Mouse (Mus musculus) hindbrain, embryonic 16.5 days (tissue): ENCODE measurements at regions not wholly inside any gene's neighbourhood (a gene's known extent, or its start where the extent isn't known, plus 50 kb on each side); places are given as distances from the start of the nearest gene placed in this dataset.

Source experiments
- ATAC-seq: fragments of 200-750 bp; cut with Nextera tagmentation; 2 replicates; pipeline ENCODE4 v1.8.0; 2017; ENCODE audit warnings: moderate TSS enrichment, moderate library complexity
- H3K27ac ChIP-seq: fragments of 300-500 bp; sonication (generic); 2 replicates; pipeline ENCODE4 v1.5.1; 2014; ENCODE audit warnings: low read depth, mild to moderate bottlenecking, control low read depth, low read length, moderate library complexity
- H3K27me3 ChIP-seq: fragments of 300-500 bp; sonication (generic); replicated peaks from 2 replicates; pipeline ENCODE4 v1.6.1; 2014; ENCODE audit warnings: low read length; ENCODE audit not compliant: control insufficient read depth, insufficient read depth
- H3K36me3 ChIP-seq: fragments of 300-500 bp; sonication (generic); 2 replicates; pipeline ENCODE4 v1.6.1; 2014; ENCODE audit warnings: mild to moderate bottlenecking, low read length, moderate library complexity, mixed read lengths; ENCODE audit not compliant: control insufficient read depth, insufficient read depth
- H3K4me1 ChIP-seq: fragments of 300-500 bp; sonication (generic); 2 replicates; pipeline ENCODE4 v1.6.1; 2014; ENCODE audit warnings: low read depth, low read length; ENCODE audit not compliant: control insufficient read depth, insufficient read depth
- H3K4me2 ChIP-seq: fragments of 300-500 bp; sonication (generic); 2 replicates; pipeline ENCODE4 v1.6.1; 2014; ENCODE audit warnings: mild to moderate bottlenecking, low read length, control low read depth, moderate library complexity
- H3K4me3 ChIP-seq: fragments of 300-500 bp; sonication (generic); 2 replicates; pipeline ENCODE4 v1.5.1; 2014; ENCODE audit warnings: mild to moderate bottlenecking, low read length, control low read depth, moderate library complexity
- H3K9ac ChIP-seq: fragments of 300-500 bp; sonication (generic); 2 replicates; pipeline ENCODE4 v1.6.1; 2014; ENCODE audit warnings: low read depth, mild to moderate bottlenecking, control low read depth, low read length, moderate library complexity
- H3K9me3 ChIP-seq: fragments of 300-500 bp; sonication (generic); 2 replicates; pipeline ENCODE4 v1.6.1; 2014; ENCODE audit warnings: mild to moderate bottlenecking, low read length, moderate library complexity; ENCODE audit not compliant: control insufficient read depth
- WGBS: fragments of 180-500 bp; shearing (Covaris S2); extraction: QIAGEN DNeasy Blood & Tissue Kit; methylation state at CpG from one replicate; pipeline ENCODE4 v1.1.7; 2014; 5-methylcytosine and 5-hydroxymethylcytosine counted together

- Histone ChIP-seq H3K9me3 (no peaks in the 10 kb centered on the region), H3K4me3 (no peak overlapping the region), H3K9ac (no peak overlapping the region), H3K27me3 (no peaks in the 10 kb centered on the region), H3K27ac (no peak overlapping the region), H3K36me3 (no peaks in the 10 kb centered on the region), H3K4me2 (no peak overlapping the region), H3K4me1 (no peaks in the 10 kb centered on the region)
- no peak for ATAC-seq
- 96% methylated on average over 5 of the region's 5 CpGs for WGBS
Observed at GRCm38 (mm10) chr2:131716841-131717240, 142.7 kb downstream of the Erv3 start.

DNA sequence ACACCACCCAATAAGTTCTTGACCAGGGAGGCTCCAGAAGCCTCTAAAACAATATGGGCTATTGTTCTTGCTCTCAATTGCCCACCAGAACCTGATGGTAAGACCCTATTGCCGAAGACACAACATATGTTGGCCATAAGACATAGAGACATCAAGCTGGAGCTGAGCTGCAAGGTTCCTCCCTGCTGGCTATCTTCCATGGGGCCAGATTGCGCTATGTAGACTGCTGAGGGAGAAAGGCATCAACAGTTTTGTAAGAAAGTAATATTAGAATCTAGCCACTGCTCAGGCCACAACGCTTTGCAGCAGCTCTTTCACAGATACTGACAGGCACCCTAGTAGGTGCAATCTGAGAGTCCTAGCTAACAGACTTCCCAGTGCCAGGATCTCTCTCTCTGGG lies 144.2 kb downstream of the Erv3 start:
- 81% methylated on average over 3 of the region's 3 CpGs for WGBS

GRCm38 (mm10) chr2:131711886-131712285 lies 147.7 kb downstream of the Erv3 start:
- no peak overlapping the region for H3K4me2 ChIP-seq
- no peak overlapping the region for H3K27ac ChIP-seq
- H3K27me3 ChIP-seq, result no peaks in the 10 kb centered on the region
- H3K9me3 ChIP-seq, result no peaks in the 10 kb centered on the region
- H3K4me1 ChIP-seq, result no peaks in the 10 kb centered on the region
- no peak overlapping the region for H3K4me3 ChIP-seq
- H3K36me3 ChIP-seq, result no peaks in the 10 kb centered on the region
- no peak for ATAC-seq
- no peak overlapping the region for H3K9ac ChIP-seq

More for the DNA sequence above, 144.2 kb downstream of the Erv3 start:
- Histone ChIP-seq H3K9ac (no peak overlapping the region), H3K27me3 (no peaks in the 10 kb centered on the region), H3K4me3 (no peak overlapping the region), H3K4me2 (no peak overlapping the region), H3K27ac (no peak overlapping the region), H3K9me3 (no peaks in the 10 kb centered on the region), H3K36me3 (no peaks in the 10 kb centered on the region), H3K4me1 (no peaks in the 10 kb centered on the region)
- ATAC-seq, result no peak

GRCm38 (mm10) chr2:131706565-131706964 lies 144.5 kb upstream of the Adra1d start:
- no peak overlapping the region for H3K4me2 ChIP-seq
- ATAC-seq, result no peak
- no peaks in the 10 kb centered on the region for H3K36me3 ChIP-seq
- H3K4me1 ChIP-seq, result no peaks in the 10 kb centered on the region
- H3K9me3 ChIP-seq, result no peaks in the 10 kb centered on the region
- no peaks in the 10 kb centered on the region for H3K27me3 ChIP-seq
- no peak overlapping the region for H3K9ac ChIP-seq
- 73% methylated on average over 4 of the region's 4 CpGs for WGBS
- H3K4me3 ChIP-seq, result no peak overlapping the region
- no peak overlapping the region for H3K27ac ChIP-seq

DNA sequence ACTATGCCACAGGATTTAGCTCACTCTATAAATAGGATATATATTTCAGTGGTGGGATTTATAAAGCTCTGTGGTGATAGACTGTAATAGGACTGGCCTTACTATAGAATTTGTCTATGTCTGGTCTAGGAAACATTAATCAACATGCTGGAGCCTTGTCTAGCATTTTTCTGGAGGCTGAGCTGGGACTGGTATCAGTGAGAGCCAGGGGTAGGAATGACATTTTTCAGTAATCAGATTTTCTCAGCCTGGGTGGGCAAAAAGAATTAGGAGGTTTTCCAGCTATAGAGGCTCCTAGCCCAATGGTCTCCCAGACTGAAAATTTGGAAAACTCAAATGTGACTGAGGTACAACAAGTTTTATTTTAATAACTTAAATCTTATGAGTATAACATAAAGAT lies 142.3 kb upstream of the Adra1d start:
- no peak for ATAC-seq
- H3K9me3 ChIP-seq, result no peaks in the 10 kb centered on the region
- H3K4me2 ChIP-seq, result no peak overlapping the region
- no peak overlapping the region for H3K27ac ChIP-seq
- no peak overlapping the region for H3K9ac ChIP-seq
- no peaks in the 10 kb centered on the region for H3K4me1 ChIP-seq
- H3K36me3 ChIP-seq, result no peaks in the 10 kb centered on the region
- no peaks in the 10 kb centered on the region for H3K27me3 ChIP-seq
- no peak overlapping the region for H3K4me3 ChIP-seq

DNA sequence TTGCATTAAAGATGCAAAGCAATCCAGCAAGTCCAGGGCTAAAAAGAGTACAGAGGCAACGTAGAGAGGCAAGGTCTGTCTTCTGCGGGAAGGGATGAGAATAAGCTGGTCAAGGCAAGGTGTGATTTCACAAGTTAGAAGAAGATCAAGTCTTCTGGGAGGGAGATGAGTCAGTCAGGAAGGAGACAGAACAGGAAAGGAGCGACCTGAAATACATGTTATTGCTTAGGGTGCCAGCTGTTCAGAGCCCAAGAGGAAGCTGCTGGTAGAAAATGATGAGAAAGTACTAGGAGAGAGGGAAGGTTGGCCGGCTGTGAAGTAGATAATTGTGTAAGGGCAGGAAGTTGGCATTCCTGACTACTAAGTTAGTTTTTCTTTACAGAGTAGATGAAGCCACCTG lies 140.1 kb upstream of the Adra1d start:
- no peaks in the 10 kb centered on the region for H3K27me3 ChIP-seq
- H3K4me1 ChIP-seq, result no peaks in the 10 kb centered on the region
- no peak overlapping the region for H3K4me3 ChIP-seq
- H3K27ac ChIP-seq, result no peak overlapping the region
- no peak overlapping the region for H3K9ac ChIP-seq
- WGBS, result 85% methylated on average over 4 of the region's 4 CpGs
- no peak overlapping the region for H3K4me2 ChIP-seq
- ATAC-seq, result no peak
- no peaks in the 10 kb centered on the region for H3K9me3 ChIP-seq
- H3K36me3 ChIP-seq, result no peaks in the 10 kb centered on the region

- no peaks in the 10 kb centered on the region for H3K36me3 ChIP-seq
- H3K4me2 ChIP-seq, result no peak overlapping the region
- no peak overlapping the region for H3K4me3 ChIP-seq
- H3K9me3 ChIP-seq, result no peaks in the 10 kb centered on the region
- no peak for ATAC-seq
- 88% methylated on average over 3 of the region's 3 CpGs for WGBS
- H3K27me3 ChIP-seq, result no peaks in the 10 kb centered on the region
- H3K27ac ChIP-seq, result no peak overlapping the region
- no peaks in the 10 kb centered on the region for H3K4me1 ChIP-seq
- H3K9ac ChIP-seq, result no peak overlapping the region
Observed at GRCm38 (mm10) chr2:131699798-131700197, 137.7 kb upstream of the Adra1d start.

DNA sequence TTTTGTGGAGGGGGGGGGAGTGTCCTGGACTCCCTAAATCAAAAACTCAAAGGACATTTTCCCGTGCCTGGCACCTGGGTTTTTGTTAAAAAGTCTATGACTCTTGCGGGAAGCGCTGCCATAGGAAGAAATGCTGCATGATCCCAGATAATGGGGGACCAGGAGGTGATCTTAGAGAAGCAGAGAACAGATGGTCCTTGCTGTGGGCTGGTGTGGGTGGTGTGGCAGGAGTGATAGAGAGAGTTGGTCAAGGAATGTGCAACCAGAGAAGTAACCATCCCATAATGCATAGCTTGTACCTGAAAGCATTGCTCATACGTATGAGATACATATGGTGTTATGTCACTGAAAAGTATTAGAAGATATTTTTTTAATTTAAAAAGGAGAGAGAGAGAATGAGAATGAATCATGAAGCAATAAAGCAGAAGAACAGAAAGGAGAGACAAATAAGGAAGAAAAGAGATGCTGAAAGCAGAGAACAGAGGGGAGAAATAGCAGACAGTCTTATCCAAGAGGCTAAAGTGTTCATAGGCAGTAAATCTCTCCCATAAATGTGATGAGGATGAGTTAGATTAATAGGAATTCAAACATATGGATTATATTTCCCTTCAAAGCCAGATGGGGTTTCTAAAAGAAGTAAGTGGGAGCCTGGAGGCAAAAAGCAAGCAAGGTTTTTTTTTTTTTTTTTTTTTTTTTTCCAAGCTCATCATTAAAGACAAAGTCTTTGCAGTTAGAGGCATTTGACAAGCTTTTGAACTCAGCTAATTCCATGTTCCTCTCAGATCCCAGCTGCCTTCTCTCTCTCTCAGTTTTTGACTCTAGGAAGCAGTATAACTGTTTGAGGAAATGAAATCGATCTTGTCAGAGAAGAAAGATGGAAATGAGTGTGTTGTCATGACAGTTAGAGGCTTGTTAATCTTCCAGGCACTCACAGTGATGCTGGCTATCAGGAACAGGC lies 136.2 kb upstream of the Adra1d start:
- no peaks in the 10 kb centered on the region for H3K27me3 ChIP-seq
- no peak overlapping the region for H3K4me3 ChIP-seq
- WGBS, result 83% methylated on average over 5 of the region's 5 CpGs
- no peaks in the 10 kb centered on the region for H3K4me1 ChIP-seq
- no peak overlapping the region for H3K9ac ChIP-seq
- no peak for ATAC-seq
- H3K36me3 ChIP-seq, result no peaks in the 10 kb centered on the region
- no peak overlapping the region for H3K27ac ChIP-seq
- no peaks in the 10 kb centered on the region for H3K9me3 ChIP-seq
- H3K4me2 ChIP-seq, result no peak overlapping the region

DNA sequence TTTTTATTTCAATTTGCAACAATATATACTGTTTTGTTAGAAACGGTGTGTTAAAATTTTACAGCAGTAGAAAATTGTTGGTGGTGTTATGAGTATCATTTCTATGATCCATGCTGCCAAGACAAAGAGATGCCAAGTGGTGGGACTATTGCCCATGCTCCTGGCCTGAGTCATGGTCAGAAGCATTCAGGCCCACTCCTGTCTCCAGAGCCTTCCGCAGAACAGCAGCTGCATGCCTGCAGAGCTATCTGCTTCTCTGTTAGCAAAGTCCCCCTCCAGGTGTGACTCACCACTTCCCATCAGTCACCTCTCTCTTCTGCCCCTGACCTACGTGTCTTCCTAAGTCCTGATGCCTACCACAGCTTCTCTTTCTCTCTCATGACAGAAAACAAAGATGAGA lies 134.2 kb upstream of the Adra1d start:
- ATAC-seq, result no peak
- WGBS, result 71% methylated on average over 3 of the region's 3 CpGs

More for the DNA sequence above, 134.2 kb upstream of the Adra1d start:
- no peaks in the 10 kb centered on the region for H3K36me3 ChIP-seq
- H3K4me1 ChIP-seq, result no peaks in the 10 kb centered on the region
- H3K9me3 ChIP-seq, result no peaks in the 10 kb centered on the region
- H3K4me3 ChIP-seq, result no peak overlapping the region
- H3K9ac ChIP-seq, result no peak overlapping the region
- no peak overlapping the region for H3K27ac ChIP-seq
- no peak overlapping the region for H3K4me2 ChIP-seq
- no peaks in the 10 kb centered on the region for H3K27me3 ChIP-seq
